8 mouse cellular contexts compared by ENCODE assay signal in the genomic region with DNA sequence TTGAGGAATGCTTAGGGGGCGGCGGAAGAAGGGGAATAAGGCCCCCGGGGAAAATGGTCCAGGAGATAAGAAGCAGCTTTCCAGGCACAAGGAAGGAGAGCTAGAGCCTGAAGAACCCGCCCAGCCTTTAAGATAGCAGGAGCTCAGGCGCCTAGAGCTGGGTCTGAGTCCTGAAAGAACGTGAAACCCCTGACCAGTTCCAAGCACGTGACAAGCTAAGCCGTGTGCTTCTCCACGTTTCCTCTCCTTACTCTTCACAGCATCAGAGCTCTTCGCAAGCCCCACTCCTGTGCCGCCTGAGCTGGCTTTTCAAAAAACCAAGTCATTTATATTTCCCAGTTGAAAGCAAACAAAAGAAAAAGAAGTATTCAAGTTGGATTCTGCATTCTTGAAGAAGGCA. TPM values are rescaled to one million over a fixed set of nuclear protein-coding genes. Genes with fewer than 3 reads are reported as not detected.
A peak's percentile ranks its signal among the peaks of the same experiment; 100 is the strongest.
DNase-seq lines count a peak whose midpoint lies in the region; ATAC-seq lines count a peak whose summit lies in the region.

No protein-coding gene starts in this region.

- no peak overlapping the region for H3K27ac ChIP-seq in embryonic facial prominence, embryonic 14.5 days (replicated peaks; ENCODE audit: low read depth, low read length)
- H3K27ac ChIP-seq in hindbrain, embryonic 10.5 days, result peak overlapping the region; percentile 41; the same call in 1 of the 2 replicates
- peak overlapping the region; percentile 29; the same call in 1 of the 2 replicates for H3K27ac ChIP-seq in liver, embryonic 13.5 days

- H3K9ac ChIP-seq in embryonic facial prominence, embryonic 14.5 days (ENCODE audit: low read depth, low read length), result peak overlapping the region; percentile 47
- peak overlapping the region; percentile 68; the same call in 1 of the 2 replicates for H3K9ac ChIP-seq in liver, embryonic 13.5 days

- 0 out of 2 replicates have a peak, but pooled peaks cover 6% of the 10 kb centered on the region for H3K36me3 ChIP-seq in embryonic facial prominence, embryonic 14.5 days (ENCODE audit: control insufficient read depth, insufficient read depth, low read length)
- peaks cover 11% of the 10 kb centered on the region for H3K36me3 ChIP-seq in hindbrain, embryonic 10.5 days
- 0 out of 2 replicates have a peak, but pooled peaks cover 2% of the 10 kb centered on the region for H3K36me3 ChIP-seq in liver, embryonic 13.5 days

- peak; percentile 6 for DNase-seq in right cerebral cortex, postnatal 4 days
- DNase-seq in right cerebral cortex, postnatal 25 days, result no peak
- peak; percentile 61 for DNase-seq in embryonic facial prominence, embryonic 14.5 days (ENCODE audit: low spot score)
- DNase-seq in hindbrain, embryonic 10.5 days (ENCODE audit: low spot score), result peak; percentile 54
- no peak for DNase-seq in liver, embryonic 13.5 days
- DNase-seq in retina, embryonic 14.5 days (ENCODE audit: low spot score), result peak; percentile 23
- DNase-seq in c-Kit-positive CD71-positive TER-119-positive erythroid progenitor cells, embryonic 14.5 days (ENCODE audit: low spot score), result no peak

- peaks cover 5% of the 10 kb centered on the region for H3K9me3 ChIP-seq in embryonic facial prominence, embryonic 14.5 days (ENCODE audit: control insufficient read depth, low read length)
- peaks cover 7% of the 10 kb centered on the region for H3K9me3 ChIP-seq in hindbrain, embryonic 10.5 days
- no peaks in the 10 kb centered on the region for H3K9me3 ChIP-seq in liver, embryonic 13.5 days (replicated peaks)

- WGBS in embryonic facial prominence, embryonic 14.5 days, result 2% methylated on average over 11 of the region's 11 CpGs
- 2% methylated on average over 11 of the region's 11 CpGs for WGBS in hindbrain, embryonic 10.5 days
- WGBS in liver, embryonic 13.5 days (ENCODE audit: insufficient replicate concordance), result 10% methylated on average over 11 of the region's 11 CpGs

- no peaks in the 10 kb centered on the region for H3K4me1 ChIP-seq in embryonic facial prominence, embryonic 14.5 days (ENCODE audit: control insufficient read depth, insufficient read depth, low read length)
- peaks cover 21% of the 10 kb centered on the region for H3K4me1 ChIP-seq in hindbrain, embryonic 10.5 days (replicated peaks)
- H3K4me1 ChIP-seq in liver, embryonic 13.5 days (replicated peaks), result peaks cover 39% of the 10 kb centered on the region

- no peaks in the 10 kb centered on the region for H3K27me3 ChIP-seq in embryonic facial prominence, embryonic 14.5 days (replicated peaks; ENCODE audit: control insufficient read depth, insufficient read depth, low read length)
- peaks cover 6% of the 10 kb centered on the region for H3K27me3 ChIP-seq in hindbrain, embryonic 10.5 days (ENCODE audit: insufficient read depth, poor library complexity, severe bottlenecking)
- peaks cover 19% of the 10 kb centered on the region for H3K27me3 ChIP-seq in liver, embryonic 13.5 days

- H3K4me3 ChIP-seq in embryonic facial prominence, embryonic 14.5 days (ENCODE audit: low read depth, low read length), result peak overlapping the region; percentile 87
- H3K4me3 ChIP-seq in hindbrain, embryonic 10.5 days, result peak overlapping the region; percentile 74
- H3K4me3 ChIP-seq in liver, embryonic 13.5 days (replicated peaks), result peak overlapping the region; percentile 69

- peak overlapping the region; percentile 71 for H3K4me2 ChIP-seq in embryonic facial prominence, embryonic 14.5 days (ENCODE audit: low read depth, low read length)
- H3K4me2 ChIP-seq in liver, embryonic 13.5 days, result peak overlapping the region; percentile 81

- peak; percentile 34; the same call in 1 of the 2 replicates for ATAC-seq in embryonic facial prominence, embryonic 14.5 days (ENCODE audit: low read depth)
- no peak for ATAC-seq in liver, embryonic 13.5 days (ENCODE audit: low read depth)
- ATAC-seq in frontal cortex, adult (ENCODE audit: low TSS enrichment), result no peak

RNA-seq across cellular contexts. Expression of a gene that starts 1.1 kb away (rescaled TPM):
- polyA plus RNA-seq in embryonic facial prominence, embryonic 14.5 days (2014; fragmentation: Nextera tagmentation; extraction: Ambion mirVana), result 21.8 and 22.0 TPM in 2 replicates
- 22.2 and 29.7 TPM in 2 replicates for polyA plus RNA-seq in hindbrain, embryonic 10.5 days (2016; fragmentation: Nextera tagmentation; extraction: Ambion mirVana)
- polyA plus RNA-seq in liver, embryonic 13.5 days (2015; fragmentation: Nextera tagmentation; extraction: Ambion mirVana), result 16.1 and 18.3 TPM in 2 replicates

RNA-seq across cellular contexts. Expression of a gene that starts 50.8 kb away (rescaled TPM):
- 0.57 and 0.98 TPM in 2 replicates for polyA plus RNA-seq in embryonic facial prominence, embryonic 14.5 days (2014; fragmentation: Nextera tagmentation; extraction: Ambion mirVana)
- polyA plus RNA-seq in hindbrain, embryonic 10.5 days (2016; fragmentation: Nextera tagmentation; extraction: Ambion mirVana), result 0.35 and 0.54 TPM in 2 replicates
- polyA plus RNA-seq in liver, embryonic 13.5 days (2015; fragmentation: Nextera tagmentation; extraction: Ambion mirVana), result 0.30 and 0.51 TPM in 2 replicates

RNA-seq across cellular contexts. Expression of a gene that starts 52.0 kb away (rescaled TPM):
- 0.31 and 0.45 TPM in 2 replicates for polyA plus RNA-seq in embryonic facial prominence, embryonic 14.5 days (2014; fragmentation: Nextera tagmentation; extraction: Ambion mirVana)
- polyA plus RNA-seq in hindbrain, embryonic 10.5 days (2016; fragmentation: Nextera tagmentation; extraction: Ambion mirVana), result 0.05 and 0.85 TPM in 2 replicates
- 0.09 TPM in 1 of 2 replicates, not detected in the other for polyA plus RNA-seq in liver, embryonic 13.5 days (2015; fragmentation: Nextera tagmentation; extraction: Ambion mirVana)

Comparison
In these comparisons a context has a peak if more than half of its experiments do, and no peak if none do; other contexts are left out.
1. DNase-seq: peak in right cerebral cortex, postnatal 4 days (single experiment), embryonic facial prominence, embryonic 14.5 days (single experiment), hindbrain, embryonic 10.5 days (single experiment) and retina, embryonic 14.5 days (single experiment); none in right cerebral cortex, postnatal 25 days (single experiment), liver, embryonic 13.5 days (single experiment) and c-Kit-positive CD71-positive TER-119-positive erythroid progenitor cells, embryonic 14.5 days (single experiment).
2. Peak in every context shown above with its lines, with median percentiles within 50 percentile points of each other: H3K4me3 ChIP-seq.